Mouse (Mus musculus): Measurements from ENCODE around the gene Gm5640.
"Not testable (repeated sequence)": the region's sequence is repeated elsewhere in the genome, so short reads cannot be mapped to it uniquely, and the experiment has no call there.

Gm5640 gene

GRCm38 (mm10) chrX:74645466-74646323 lies at the start of gene Gm5640:
Gene Gm5640, minus strand, starts transcription at chrX:74645635.
- not testable (repeated sequence) for DNase-seq (ENCODE audit: low read depth, low spot score)

- DNase-seq (ENCODE audit: low read depth, low spot score): not testable (repeated sequence)
Observed at GRCm38 (mm10) chrX:74646393-74646792, 958 bp upstream of the Gm5640 start.

DNA sequence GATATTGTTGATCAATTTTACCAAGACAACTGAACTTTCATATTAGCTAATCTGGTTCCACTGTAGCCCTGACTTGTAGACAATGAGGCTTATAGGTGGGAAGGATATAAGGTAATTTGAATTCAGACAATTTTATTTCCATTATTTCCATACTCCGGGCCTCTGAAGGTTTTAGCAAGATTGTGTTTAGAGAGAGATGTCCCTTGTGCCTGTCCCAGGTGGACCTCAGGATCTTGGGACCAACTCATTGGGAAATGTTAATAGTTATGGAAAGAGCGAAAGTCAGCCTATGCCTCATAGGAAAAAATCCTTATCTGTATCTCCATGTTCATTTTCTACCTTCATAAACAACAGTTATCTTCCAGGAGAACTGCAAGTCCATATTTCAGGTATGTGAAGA lies 53.1 kb downstream of the Gm5640 start, which contains the start of gene Olfr1325:
Gene Olfr1325, plus strand, starts transcription at position 301 of the 400 bp plus-strand sequence.
- DNase-seq (ENCODE audit: low read depth, low spot score): no peak
